Mouse (Mus musculus) heart, embryonic 13.5 days (tissue): Measurements from ENCODE around the gene Mmp14. TPM values are rescaled to one million over a fixed set of nuclear protein-coding genes. Genes with fewer than 3 reads are reported as not detected.

Experiments
- ATAC-seq: fragments of 200-750 bp; cut with Nextera tagmentation; 2 replicates; pipeline ENCODE4 v1.8.0; 2017; ENCODE audit warnings: moderate TSS enrichment; ENCODE audit not compliant: insufficient number of reproducible peaks, low FRiP score, low TSS enrichment; ENCODE audit errors: extremely low read depth
- H3K27ac ChIP-seq: fragments of 300-500 bp; sonication (generic); replicated peaks from 2 replicates; pipeline ENCODE4 v1.5.1; 2015; ENCODE audit warnings: moderate library complexity, mild to moderate bottlenecking, inconsistent platforms
- H3K27me3 ChIP-seq: fragments of 300-500 bp; sonication (generic); replicated peaks from 2 replicates; pipeline ENCODE4 v1.6.1; 2015; ENCODE audit warnings: mild to moderate bottlenecking, inconsistent platforms
- H3K36me3 ChIP-seq: fragments of 300-500 bp; sonication (generic); 2 replicates; pipeline ENCODE4 v1.6.1; 2015; ENCODE audit warnings: mild to moderate bottlenecking, inconsistent platforms
- H3K4me1 ChIP-seq: fragments of 300-500 bp; sonication (generic); 2 replicates; pipeline ENCODE4 v1.6.1; 2015; ENCODE audit warnings: inconsistent platforms
- H3K4me2 ChIP-seq: fragments of 300-500 bp; sonication (generic); 2 replicates; pipeline ENCODE4 v1.6.1; 2015; ENCODE audit warnings: inconsistent platforms, mild to moderate bottlenecking, moderate library complexity
- H3K4me3 ChIP-seq: fragments of 300-500 bp; sonication (generic); 2 replicates; pipeline ENCODE4 v1.5.1; 2015; ENCODE audit warnings: moderate library complexity, mild to moderate bottlenecking, inconsistent platforms
- H3K9ac ChIP-seq: fragments of 300-500 bp; sonication (generic); 2 replicates; pipeline ENCODE4 v1.6.1; 2015; ENCODE audit warnings: inconsistent platforms, mild to moderate bottlenecking, moderate library complexity
- H3K9me3 ChIP-seq: fragments of 300-500 bp; sonication (generic); 2 replicates; pipeline ENCODE4 v1.6.1; 2016; ENCODE audit warnings: inconsistent platforms
- WGBS: fragments of 180-500 bp; shearing (Covaris S2); methylation state at CpG from one replicate; pipeline ENCODE4 v1.1.7; 2015; ENCODE audit warnings: mixed read lengths; 5-methylcytosine and 5-hydroxymethylcytosine counted together
- polyA plus RNA-seq: library from polyadenylated mRNA; unstranded; fragments of >200 nt; fragmentation: Nextera tagmentation; extraction: Ambion mirVana; gene quantifications from 2 replicates; pipeline ENCODE4 v1.2.1, GENCODE M21; 2015

Mmp14 gene
- polyA plus RNA-seq, 1 experiment from 2014 or later = 97.4 TPM

GRCm38 (mm10) chr14:54440538-54440937, 9.1 kb downstream of the Mmp14 start:
- H3K36me3 ChIP-seq = peaks cover 62% of the 10 kb centered on the region

GRCm38 (mm10) chr14:54441365-54441764, 10.0 kb downstream of the Mmp14 start:
- peaks cover 53% of the 10 kb centered on the region for H3K36me3 ChIP-seq
- no peak overlapping the region for H3K4me2 ChIP-seq
- H3K9me3 ChIP-seq = no peaks in the 10 kb centered on the region
- peaks cover 33% of the 10 kb centered on the region for H3K4me1 ChIP-seq
- no peaks in the 10 kb centered on the region for H3K27me3 ChIP-seq
- H3K4me3 ChIP-seq = no peak overlapping the region
- H3K27ac ChIP-seq = no peak overlapping the region
- no peak for ATAC-seq
- 78% methylated on average over 4 of the region's 4 CpGs for WGBS
- H3K9ac ChIP-seq = no peak overlapping the region

More at GRCm38 (mm10) chr14:54440538-54440937, 9.1 kb downstream of the Mmp14 start:
- H3K9ac ChIP-seq = 0 out of 2 replicates have a peak overlapping the region, but pooled peaks have one; percentile 8
- no peak overlapping the region for H3K4me3 ChIP-seq
- H3K9me3 ChIP-seq = no peaks in the 10 kb centered on the region
- H3K4me1 ChIP-seq = peaks cover 29% of the 10 kb centered on the region
- no peaks in the 10 kb centered on the region for H3K27me3 ChIP-seq
- H3K4me2 ChIP-seq = no peak overlapping the region
- no peak overlapping the region for H3K27ac ChIP-seq
- ATAC-seq = no peak
- 88% methylated on average over 14 of the region's 14 CpGs for WGBS

- Histone ChIP-seq H3K36me3 (peaks cover 42% of the 10 kb centered on the region), H3K9me3 (no peaks in the 10 kb centered on the region), H3K9ac (no peak overlapping the region), H3K4me1 (peaks cover 33% of the 10 kb centered on the region), H3K4me2 (no peak overlapping the region), H3K27me3 (no peaks in the 10 kb centered on the region), H3K4me3 (no peak overlapping the region), H3K27ac (peak overlapping the region; percentile 38)
- ATAC-seq = no peak
- WGBS = 83% methylated on average over 3 of the region's 3 CpGs
These were observed 11.1 kb downstream of the Mmp14 start for GRCm38 (mm10) chr14:54442548-54442947.

GRCm38 (mm10) chr14:54443196-54443595, 11.8 kb downstream of the Mmp14 start:
- H3K4me3 ChIP-seq = no peak overlapping the region
- H3K4me1 ChIP-seq = peaks cover 33% of the 10 kb centered on the region
- H3K9me3 ChIP-seq = no peaks in the 10 kb centered on the region
- H3K27me3 ChIP-seq = no peaks in the 10 kb centered on the region
- H3K36me3 ChIP-seq = peaks cover 36% of the 10 kb centered on the region
- WGBS = 49% methylated on average over 3 of the region's 3 CpGs
- ATAC-seq = peak; percentile 65; the same call in 1 of the 2 replicates
- H3K9ac ChIP-seq = no peak overlapping the region
- H3K4me2 ChIP-seq = no peak overlapping the region
- H3K27ac ChIP-seq = peak overlapping the region; percentile 76

GRCm38 (mm10) chr14:54443712-54444618, 12.6 kb downstream of the Mmp14 start:
- Histone ChIP-seq H3K27ac (peak overlapping the region; percentile 76), H3K9me3 (no peaks in the 10 kb centered on the region), H3K4me2 (no peak overlapping the region), H3K27me3 (no peaks in the 10 kb centered on the region), H3K9ac (no peak overlapping the region), H3K4me3 (no peak overlapping the region), H3K36me3 (peaks cover 29% of the 10 kb centered on the region), H3K4me1 (peaks cover 38% of the 10 kb centered on the region)
- no peak for ATAC-seq
- WGBS = 55% methylated on average over 15 of the region's 15 CpGs

GRCm38 (mm10) chr14:54445476-54445875, 14.1 kb downstream of the Mmp14 start:
- H3K4me2 ChIP-seq = no peak overlapping the region
- H3K36me3 ChIP-seq = peaks cover 13% of the 10 kb centered on the region
- no peak for ATAC-seq
- no peak overlapping the region for H3K4me3 ChIP-seq
- H3K9me3 ChIP-seq = no peaks in the 10 kb centered on the region
- H3K4me1 ChIP-seq = peaks cover 38% of the 10 kb centered on the region
- H3K9ac ChIP-seq = peak overlapping the region; percentile 40; the same call in 1 of the 2 replicates
- H3K27ac ChIP-seq = peak overlapping the region; percentile 58
- no peaks in the 10 kb centered on the region for H3K27me3 ChIP-seq
- WGBS = 22% methylated on average over 3 of the region's 3 CpGs

- H3K4me2 ChIP-seq = no peak overlapping the region
- WGBS = 83% methylated on average over 9 of the region's 9 CpGs
These were observed 22.2 kb downstream of the Mmp14 start for GRCm38 (mm10) chr14:54453566-54453965.

GRCm38 (mm10) chr14:54454669-54455528, 23.5 kb downstream of the Mmp14 start:
- H3K27ac ChIP-seq = no peak overlapping the region
- no peak overlapping the region for H3K4me2 ChIP-seq
- no peak overlapping the region for H3K4me3 ChIP-seq
- WGBS = 58% methylated on average over 11 of the region's 11 CpGs
- no peak overlapping the region for H3K9ac ChIP-seq
- ATAC-seq = no peak
- H3K4me1 ChIP-seq = no peaks in the 10 kb centered on the region
- H3K9me3 ChIP-seq = no peaks in the 10 kb centered on the region
- H3K36me3 ChIP-seq = no peaks in the 10 kb centered on the region
- peaks cover 10% of the 10 kb centered on the region for H3K27me3 ChIP-seq

More at GRCm38 (mm10) chr14:54453566-54453965, 22.2 kb downstream of the Mmp14 start:
- no peaks in the 10 kb centered on the region for H3K9me3 ChIP-seq
- H3K9ac ChIP-seq = no peak overlapping the region
- no peak for ATAC-seq
- peaks cover 10% of the 10 kb centered on the region for H3K27me3 ChIP-seq
- H3K27ac ChIP-seq = no peak overlapping the region
- H3K4me3 ChIP-seq = no peak overlapping the region
- H3K4me1 ChIP-seq = peaks cover 4% of the 10 kb centered on the region
- H3K36me3 ChIP-seq = no peaks in the 10 kb centered on the region

GRCm38 (mm10) chr14:54457907-54458569, 26.6 kb downstream of the Mmp14 start:
- no peak overlapping the region for H3K4me3 ChIP-seq
- no peak for ATAC-seq
- no peak overlapping the region for H3K4me2 ChIP-seq
- H3K4me1 ChIP-seq = no peaks in the 10 kb centered on the region
- H3K36me3 ChIP-seq = no peaks in the 10 kb centered on the region
- H3K27ac ChIP-seq = no peak overlapping the region
- H3K27me3 ChIP-seq = no peaks in the 10 kb centered on the region
- no peak overlapping the region for H3K9ac ChIP-seq
- no peaks in the 10 kb centered on the region for H3K9me3 ChIP-seq
- WGBS = 73% methylated on average over 14 of the region's 14 CpGs

GRCm38 (mm10) chr14:54462146-54462545, 30.7 kb downstream of the Mmp14 start:
- Histone ChIP-seq H3K9me3 (no peaks in the 10 kb centered on the region), H3K4me2 (no peak overlapping the region), H3K27me3 (no peaks in the 10 kb centered on the region), H3K36me3 (peaks cover 17% of the 10 kb centered on the region), H3K4me1 (peaks cover 18% of the 10 kb centered on the region), H3K4me3 (no peak overlapping the region), H3K27ac (no peak overlapping the region), H3K9ac (no peak overlapping the region)
- no peak for ATAC-seq
- WGBS = 71% methylated on average over 4 of the region's 4 CpGs
